Mouse (Mus musculus) C2C12 (cell line): ENCODE data around the gene Slc25a36.

Source experiments
- CEBPB ChIP-seq: IDR thresholded peaks from one replicate; pipeline ENCODE4 v1.6.1; 2011; ENCODE audit warnings: low read depth, mild to moderate bottlenecking, control low read depth, moderate library complexity
- CTCF ChIP-seq: IDR thresholded peaks from one replicate; pipeline ENCODE4 v1.5.1; 2011; ENCODE audit not compliant: control insufficient read depth, insufficient read depth, insufficient read length

GRCm38 (mm10) chr9:97065216-97065615 lies 45.7 kb downstream of the Slc25a36 start:
- TF ChIP-seq CTCF (no peak), CEBPB (no peak)
